Mouse (Mus musculus) adrenal gland, postnatal 36 days (tissue): ENCODE measurements at regions not wholly inside any gene's neighbourhood (a gene's known extent, or its start where the extent isn't known, plus 50 kb on each side); places are given as distances from the start of the nearest gene placed in this dataset.
"Not testable (repeated sequence)": the region's sequence is repeated elsewhere in the genome, so short reads cannot be mapped to it uniquely, and the experiment has no call there.

Experiments used
- DNase-seq, 2 experiments: peaks; one replicate each; pipeline ENCODE4 v3.0.0; 2021; ENCODE audit warnings: mixed read lengths in 1 of 2

DNA sequence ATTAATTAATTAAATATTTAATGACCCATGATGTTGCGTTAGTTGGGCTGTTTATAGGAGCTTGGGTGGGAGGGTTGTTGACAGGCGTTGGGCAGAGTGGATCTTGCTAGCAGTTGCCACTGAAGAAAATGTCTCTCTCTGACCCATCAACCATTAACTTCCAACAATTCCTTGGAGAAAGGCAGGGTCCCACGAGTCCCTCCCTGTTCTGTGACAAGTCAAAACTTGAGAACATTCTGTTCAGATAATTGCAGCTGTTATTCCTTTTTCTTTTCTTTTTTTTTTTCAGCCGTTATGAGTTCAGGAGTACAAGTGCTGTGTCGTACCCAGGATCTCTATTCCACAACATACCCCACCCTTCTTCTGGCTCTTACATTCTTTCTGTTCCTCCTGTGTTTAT, 59.8 kb upstream of the Tnfrsf21 start:
- DNase-seq, result no peak

DNA sequence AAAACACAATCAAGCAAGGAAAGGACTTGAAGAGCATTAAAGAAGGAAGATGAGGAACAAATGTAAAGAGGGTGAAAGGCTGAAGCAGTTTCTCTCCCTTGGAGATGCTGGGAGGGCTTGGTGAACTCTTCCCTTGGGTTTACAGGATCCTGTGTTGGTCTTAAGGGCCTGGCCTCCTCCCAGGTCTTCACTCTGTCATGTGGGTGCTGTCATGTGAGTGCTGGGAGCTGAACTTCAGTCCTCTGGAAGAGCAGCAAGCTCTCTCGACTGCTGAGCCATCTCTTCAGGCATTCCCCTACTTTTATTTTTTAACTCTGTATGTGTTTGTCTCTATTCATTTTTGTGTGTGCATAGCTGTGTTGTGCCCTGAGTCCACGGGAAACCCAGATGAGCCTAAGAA, 61.6 kb upstream of the Tnfrsf21 start:
- DNase-seq, result no peak

DNA sequence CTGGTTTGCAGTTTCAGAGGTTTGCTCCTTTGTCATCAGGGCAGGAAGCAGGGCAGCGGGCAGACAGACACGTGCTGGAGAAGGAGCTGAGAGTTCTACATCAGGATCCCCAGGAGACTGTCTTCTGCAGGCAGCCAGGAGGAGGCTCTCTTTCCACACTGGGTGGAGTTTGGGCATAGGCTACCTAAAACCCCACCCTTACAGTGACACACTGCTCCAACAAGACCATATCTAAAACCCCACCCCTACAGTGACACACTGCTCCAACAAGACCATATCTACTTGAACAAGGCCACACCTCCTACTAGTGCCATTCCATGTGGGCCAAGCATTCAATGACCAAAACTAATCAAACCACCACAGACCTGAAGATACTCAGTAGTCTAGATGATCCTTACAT, 68.0 kb upstream of the Cd2ap start:
- DNase-seq, result no peak

DNA sequence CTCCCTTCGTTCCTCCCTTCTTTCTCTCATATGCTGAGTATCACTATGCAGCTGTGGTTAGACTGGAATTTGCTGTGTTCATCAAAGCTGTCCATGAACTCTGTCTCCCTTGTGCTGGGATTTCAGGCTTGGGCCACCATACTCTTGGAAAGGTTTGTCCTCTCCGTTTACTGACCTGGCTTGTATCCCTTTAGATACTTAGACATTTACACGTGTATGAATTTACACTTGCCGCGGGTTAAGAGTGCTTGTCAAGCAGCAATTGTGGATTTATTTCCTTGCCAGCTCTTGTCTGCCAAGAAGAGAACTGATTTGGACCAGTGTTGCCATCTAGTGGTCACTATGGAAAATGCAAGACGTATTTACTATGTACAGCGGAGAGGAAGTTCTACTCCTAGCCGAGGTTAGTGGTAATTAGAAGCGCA, 66.8 kb upstream of the Cd2ap start:
- peak; percentile 16 to 63 for DNase-seq

DNA sequence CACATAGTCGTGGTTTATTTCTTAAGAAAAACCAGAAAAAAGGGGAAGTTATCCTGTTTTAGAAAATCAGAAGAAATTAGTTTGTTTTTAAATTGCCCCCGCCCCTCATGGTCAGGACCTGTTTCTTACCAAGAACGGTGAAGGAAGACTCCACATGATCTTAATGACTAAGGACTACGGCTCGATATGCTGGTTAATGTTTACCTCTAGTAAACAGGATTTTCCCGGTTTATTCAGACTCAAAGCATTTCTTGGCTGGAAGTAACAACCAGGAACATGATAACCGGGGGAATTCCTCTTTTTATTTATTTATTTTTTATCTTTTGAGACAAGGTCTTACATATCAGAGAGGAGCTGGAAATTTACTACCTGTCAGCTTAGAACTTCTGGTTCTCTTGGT, 63.0 kb upstream of the Cd2ap start:
- DNase-seq, result no peak

DNA sequence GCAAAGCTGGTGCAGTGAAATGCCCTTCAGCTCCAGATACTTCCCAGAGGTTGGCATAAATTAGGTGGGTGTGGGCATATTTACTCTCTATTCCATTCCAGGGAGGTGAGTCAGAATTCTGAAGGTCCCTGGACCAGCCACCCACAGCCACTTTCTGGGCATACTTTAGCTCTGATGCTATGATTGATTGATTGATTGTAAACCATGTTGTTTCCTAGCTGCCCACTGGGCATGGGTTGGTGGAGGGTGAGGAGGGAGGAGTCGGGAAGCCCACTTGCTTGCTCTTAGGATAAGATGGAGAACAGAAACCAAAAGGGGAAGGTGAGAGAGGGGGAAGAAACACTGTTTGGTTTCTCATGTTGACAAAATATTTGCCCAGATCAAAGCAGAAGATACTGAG, 62.1 kb upstream of the Cd2ap start:
- peak; percentile 15 to 47 for DNase-seq

DNA sequence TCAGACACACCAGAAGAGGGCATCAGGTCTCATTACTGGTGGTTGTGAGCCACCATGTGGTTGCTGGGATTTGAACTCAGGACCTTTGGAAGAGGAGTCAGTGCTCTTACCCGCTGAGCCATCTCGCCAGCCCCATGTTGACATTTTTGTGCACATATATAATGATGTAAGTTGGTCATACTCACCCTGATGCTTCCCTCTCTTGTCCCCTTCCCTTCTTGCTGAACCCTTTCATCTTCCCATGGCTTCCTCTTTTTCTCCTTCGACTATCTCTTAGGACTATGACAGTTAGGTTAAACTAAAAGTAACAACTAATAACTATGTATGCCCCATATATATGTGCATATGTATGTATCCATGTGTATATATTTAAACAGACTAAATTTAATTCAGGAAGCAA, 61.0 kb upstream of the Cd2ap start:
- not testable (repeated sequence) for DNase-seq

DNA sequence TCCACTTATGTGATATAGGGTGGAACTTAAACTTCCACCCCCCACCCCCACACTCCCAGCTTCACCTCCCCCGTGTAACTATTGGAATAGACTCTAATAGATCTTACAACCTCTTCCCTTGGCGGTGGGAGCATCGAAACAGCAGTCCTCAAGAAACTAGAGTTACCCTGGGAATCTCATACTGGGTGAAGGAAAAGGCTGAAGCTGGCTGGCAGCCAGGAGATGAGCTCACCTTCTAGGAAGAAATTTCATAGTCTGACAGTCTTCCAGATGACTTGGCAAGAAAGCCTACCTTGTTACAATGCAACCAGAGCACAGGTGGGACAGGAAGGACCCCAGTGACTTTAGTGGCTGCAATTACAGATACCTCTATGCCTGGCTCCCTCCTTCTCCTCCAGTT, 57.6 kb upstream of the Cd2ap start:
- DNase-seq, result peak; percentile 33 to 57

DNA sequence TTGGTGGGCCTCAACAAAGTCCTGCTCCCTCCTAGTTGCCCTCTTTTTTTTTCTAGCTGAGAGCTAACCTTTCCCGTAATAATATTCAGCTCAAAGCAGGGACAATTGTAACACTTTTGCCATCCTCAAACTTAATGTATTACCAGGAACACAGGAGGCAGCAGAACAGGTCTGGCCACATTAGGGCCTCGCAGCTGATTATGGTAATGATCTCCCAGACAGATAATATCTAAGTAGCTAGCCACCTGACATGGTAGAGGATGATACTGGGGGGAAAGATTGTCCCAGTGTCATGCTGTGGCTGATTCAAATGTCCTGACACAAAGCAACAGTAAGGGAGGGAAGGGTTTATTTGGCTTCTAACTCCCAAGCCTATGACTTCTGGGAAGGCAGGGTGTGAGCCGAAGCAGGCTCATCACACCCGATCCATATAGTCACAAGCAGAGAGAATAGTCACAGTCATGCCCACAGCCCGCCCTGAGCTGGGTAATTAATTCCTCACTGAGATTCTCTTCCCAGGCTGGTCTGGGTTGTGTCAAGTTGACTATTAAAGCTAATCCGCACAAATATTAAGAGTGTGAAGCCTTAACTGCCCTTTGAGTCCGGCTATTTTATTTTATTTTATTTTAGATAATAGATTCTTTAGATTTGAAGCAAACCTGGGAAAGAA, 57.0 kb upstream of the Cd2ap start:
- no peak for DNase-seq

DNA sequence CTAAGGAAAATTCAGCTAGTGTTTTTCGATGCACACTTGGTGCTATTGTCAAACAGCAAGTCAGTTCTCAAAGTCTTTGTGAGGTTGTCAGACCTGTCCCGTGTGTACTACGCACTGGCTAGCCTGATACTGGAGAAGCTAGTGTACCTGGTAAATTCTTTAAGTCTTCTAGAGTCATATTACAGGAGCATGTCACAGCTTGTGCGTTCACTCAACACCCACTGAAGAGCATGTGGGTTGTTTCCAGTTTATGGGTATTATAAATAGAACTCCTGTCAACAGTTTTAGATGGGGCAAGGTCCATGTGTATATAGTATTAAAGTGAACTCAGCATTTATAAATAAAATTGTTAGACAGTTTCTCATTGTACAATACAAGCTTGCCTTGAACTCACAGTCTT, 50.9 kb upstream of the Cd2ap start:
- DNase-seq, result no peak
